Mouse (Mus musculus) fat pad, adult 2 months (tissue): ENCODE measurements around the gene Dpagt1.
"Not testable (repeated sequence)": the region's sequence is repeated elsewhere in the genome, so short reads cannot be mapped to it uniquely, and the experiment has no call there.

Experiments
- DNase-seq: peaks from one replicate; pipeline ENCODE4 v3.0.0-alpha.2; 2011; ENCODE audit warnings: low read depth, low spot score; ENCODE audit errors: extremely low read depth

Dpagt1 gene

GRCm38 (mm10) chr9:44318076-44318825 lies 7.6 kb upstream of the Dpagt1 start:
- no peak for DNase-seq

DNA sequence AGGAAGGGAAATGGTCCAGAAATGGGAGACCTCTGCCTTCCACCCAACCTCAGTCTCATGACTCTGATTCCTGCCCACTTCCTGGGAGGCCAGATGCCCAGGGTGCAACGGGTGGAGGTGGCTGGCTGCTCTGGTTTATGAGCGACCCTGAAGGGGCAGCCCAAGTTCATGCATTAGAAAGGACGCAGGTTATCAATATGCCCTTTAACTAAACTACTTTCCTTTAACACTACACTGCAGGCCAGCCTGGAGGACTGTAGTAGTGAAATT lies 7.1 kb upstream of the Dpagt1 start:
- DNase-seq: no peak

DNA sequence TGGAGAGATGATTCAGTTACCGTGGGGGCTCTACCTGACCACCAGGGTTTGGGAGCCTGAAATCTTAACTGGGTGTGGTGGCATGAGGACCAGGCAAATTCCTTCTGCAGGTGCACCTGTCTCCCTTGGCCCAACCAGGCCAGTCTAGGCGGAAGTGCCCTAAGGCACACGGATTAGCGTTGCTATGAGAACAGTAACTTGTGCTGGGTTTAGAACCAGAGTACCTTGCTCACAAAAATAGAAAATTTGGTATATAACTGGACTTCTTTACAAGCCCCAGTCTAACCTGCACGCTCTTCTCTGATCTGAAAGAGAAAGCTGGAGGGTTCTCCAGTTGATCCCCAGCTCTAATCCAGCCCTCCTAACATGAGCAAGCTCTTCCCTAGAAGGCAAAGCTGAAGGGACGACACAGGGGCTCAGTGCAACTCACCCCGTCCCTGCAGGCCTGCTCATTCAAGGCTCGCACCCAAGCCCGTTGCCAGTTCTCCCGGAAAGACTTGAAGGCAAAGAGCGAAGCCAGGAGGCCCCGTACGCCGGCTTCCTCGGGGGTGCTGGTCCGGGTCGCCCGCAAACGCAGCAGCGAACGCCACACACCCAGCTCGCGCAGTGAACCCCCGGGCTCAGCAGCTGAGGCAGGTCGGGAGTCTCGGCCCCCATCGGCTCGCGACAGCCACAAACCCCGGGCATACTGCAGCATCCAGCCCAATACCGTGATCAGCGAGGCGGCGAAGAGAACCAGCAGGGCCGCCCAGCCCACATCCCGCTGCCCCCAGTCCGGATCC lies 6.5 kb upstream of the Dpagt1 start:
- DNase-seq: no peak

DNA sequence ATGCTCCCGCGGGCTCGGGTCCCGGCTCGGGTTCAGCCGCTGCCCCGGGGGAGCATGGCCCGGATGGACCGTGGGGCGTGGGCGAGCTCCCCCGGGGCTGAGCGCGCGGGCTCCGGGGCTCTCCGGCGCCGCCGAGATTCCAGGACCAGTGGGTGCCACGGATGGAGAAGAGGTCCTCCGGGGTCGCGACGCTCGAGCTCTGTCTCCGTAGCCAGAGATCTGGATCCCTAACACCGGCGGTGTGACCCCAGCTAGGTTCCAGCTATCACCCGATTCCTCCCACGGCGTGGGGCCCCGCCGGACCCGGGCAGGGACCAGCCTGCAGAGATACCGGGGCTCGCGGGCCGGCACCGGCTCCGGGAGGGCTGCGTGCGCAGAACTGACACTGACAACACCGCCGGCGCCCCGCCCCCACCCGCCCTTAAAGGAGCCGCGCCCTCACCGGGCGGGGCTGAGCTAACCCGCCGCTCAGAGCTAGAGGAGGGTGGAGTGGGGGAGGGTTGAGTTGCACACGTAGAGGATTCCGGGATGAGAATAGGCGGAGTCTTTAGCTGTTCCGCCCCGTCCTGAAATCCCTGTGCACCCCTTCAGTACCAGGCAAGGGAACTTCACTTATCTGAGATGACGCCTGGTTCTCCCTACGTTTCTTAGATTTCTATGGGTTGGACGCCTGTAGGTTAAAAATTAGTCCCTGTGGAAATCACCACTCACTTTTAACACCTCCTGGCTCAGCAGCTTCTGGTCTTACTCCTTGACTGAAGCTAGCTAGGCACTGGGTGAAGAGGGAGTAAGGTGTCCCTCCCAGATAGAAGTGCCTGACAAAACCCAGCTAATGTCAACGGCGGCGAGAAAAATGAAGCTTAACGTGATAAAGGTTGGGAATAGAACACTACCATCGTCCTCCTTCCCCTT lies 5.7 kb upstream of the Dpagt1 start, which contains the start of gene C2cd2l:
C2cd2l (minus strand) TSS at position 399 of the 912 bp plus-strand sequence.
- peak; percentile 74 for DNase-seq

GRCm38 (mm10) chr9:44320799-44321133 lies 5.1 kb upstream of the Dpagt1 start:
- DNase-seq: no peak

- not testable (repeated sequence) for DNase-seq
Observed at GRCm38 (mm10) chr9:44323656-44324055, 2.2 kb upstream of the Dpagt1 start.

DNA sequence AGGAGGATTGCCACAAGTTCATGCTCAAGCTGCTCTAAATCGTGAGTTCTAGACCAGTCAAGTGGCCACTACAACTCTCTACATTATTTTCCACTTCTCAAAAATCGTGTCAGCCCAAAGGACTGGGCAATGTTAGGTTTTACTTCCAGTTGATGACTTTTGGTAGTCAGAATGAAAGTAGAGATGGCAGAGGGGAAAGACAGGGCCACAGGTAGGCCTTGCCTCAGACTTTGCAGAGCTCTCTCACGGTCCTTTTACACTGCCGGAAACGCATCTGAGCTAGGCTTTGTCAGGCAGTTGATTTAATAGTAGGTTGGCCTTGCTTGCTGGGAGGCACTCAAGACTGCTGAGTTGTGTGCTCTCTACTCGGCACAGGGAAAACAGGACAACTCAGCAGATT lies 1.7 kb upstream of the Dpagt1 start:
- DNase-seq: no peak

GRCm38 (mm10) chr9:44325032-44325767 lies 619 bp upstream of the Dpagt1 start:
- not testable (repeated sequence) for DNase-seq

DNA sequence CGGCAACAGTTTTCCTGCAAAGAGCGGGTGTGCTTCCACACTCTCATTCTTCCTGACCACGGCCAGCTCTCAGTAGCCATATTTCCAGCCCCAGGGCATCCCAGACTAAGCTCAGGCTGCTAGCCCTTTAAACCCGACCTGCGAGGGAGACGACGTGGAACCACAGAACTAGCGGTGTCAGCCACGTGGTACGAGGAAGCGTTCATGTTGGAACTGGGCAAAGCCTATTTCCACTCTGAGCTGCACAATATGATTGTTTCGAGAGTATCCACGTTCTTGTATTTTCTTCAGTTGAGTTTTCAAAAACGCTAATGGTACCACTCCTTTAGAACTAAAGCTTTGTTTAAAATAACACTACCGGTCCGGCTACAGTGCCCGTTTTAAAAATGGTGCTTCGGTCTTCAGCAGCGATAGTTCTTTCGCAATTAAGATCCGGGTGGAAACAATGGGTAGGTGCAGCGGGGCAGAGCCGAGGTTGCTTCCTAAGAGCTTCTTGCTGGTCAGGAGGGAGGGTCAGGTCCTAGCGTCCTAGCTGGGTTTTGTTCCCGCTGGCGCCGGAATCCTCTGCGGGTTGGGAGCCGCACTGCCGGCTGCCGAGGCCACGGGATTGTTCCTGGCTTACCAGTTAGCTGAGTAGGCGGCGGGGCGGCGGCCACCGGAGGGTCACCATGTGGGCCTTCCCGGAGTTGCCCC lies 698 bp downstream of the Dpagt1 start:
- peak; percentile 62 for DNase-seq

GRCm38 (mm10) chr9:44327064-44327711 lies 1.4 kb downstream of the Dpagt1 start:
- no peak for DNase-seq

- no peak for DNase-seq
Observed at GRCm38 (mm10) chr9:44327926-44328325, 2.1 kb downstream of the Dpagt1 start.

GRCm38 (mm10) chr9:44330736-44331135 lies 4.9 kb downstream of the Dpagt1 start:
- DNase-seq: no peak

DNA sequence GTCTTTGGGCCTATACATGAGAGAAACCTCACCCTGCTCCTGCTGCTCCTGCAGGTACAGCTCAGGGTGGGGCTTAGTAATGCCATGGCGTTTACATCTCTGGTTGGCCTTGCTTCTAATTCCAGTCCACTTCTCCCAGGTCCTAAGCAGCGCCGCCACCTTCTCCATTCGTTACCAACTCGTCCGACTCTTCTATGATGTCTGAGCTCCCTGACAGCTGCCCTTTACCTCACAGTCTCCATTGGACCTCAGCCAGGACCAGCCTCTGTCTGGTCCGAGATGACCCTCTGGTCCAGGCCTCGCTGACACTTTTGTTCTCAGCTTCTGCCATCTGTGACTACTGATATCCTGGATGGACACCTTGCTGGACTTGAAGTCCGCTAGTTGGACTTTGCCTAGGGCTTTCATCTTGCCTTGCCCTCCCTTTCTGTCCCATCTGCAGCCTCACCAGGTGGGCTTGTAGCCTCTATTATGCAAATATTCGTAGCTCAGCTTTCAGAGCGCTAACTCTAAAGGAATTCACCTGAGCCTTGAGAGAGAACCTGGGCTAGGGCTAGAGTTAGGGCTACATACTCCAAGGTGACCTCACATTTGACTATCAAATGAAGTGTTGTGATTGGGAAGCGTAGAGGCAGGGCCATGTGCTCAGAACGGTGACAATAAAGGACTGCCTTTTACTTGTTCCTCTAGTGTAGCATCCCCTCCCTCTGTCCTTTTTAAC lies 7.3 kb downstream of the Dpagt1 start:
- no peak for DNase-seq

DNA sequence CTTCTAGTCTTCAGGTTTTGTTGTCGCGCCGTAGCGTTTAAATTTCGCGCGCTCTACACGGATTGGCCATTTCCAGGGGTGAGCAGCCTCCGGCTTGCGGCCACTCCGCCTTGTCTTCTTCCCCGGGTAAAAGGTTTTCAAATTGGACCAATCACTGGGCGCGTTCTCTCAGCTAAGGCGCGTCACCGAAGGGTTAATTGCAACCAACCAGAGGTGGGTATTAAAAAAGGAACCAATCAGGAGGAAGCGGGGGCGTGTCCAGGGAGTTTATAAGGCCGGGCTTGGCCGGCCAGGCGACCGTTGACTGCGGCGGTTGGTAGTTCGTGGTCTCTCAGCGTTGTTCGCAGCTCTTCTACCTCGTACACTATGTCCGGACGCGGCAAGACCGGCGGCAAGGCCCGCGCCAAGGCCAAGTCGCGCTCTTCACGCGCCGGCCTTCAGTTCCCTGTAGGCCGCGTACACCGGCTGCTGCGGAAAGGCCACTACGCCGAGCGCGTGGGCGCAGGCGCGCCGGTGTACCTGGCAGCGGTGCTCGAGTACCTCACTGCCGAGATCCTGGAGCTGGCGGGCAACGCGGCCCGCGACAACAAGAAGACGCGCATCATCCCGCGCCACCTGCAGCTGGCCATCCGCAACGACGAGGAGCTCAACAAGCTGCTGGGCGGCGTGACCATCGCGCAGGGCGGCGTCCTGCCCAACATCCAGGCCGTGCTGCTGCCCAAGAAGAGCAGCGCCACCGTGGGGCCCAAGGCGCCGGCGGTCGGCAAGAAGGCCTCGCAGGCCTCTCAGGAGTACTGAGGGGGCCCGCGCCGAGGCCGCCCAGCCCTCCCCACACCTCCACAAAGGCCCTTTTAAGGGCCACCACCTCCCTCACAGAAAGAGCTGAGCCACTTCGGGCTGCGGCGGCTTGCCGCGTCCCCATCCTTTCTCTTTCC lies 8.8 kb downstream of the Dpagt1 start, which contains the start of gene H2afx:
H2afx (plus strand) TSS at position 299 of the 935 bp plus-strand sequence.
- DNase-seq: peak; percentile 96

DNA sequence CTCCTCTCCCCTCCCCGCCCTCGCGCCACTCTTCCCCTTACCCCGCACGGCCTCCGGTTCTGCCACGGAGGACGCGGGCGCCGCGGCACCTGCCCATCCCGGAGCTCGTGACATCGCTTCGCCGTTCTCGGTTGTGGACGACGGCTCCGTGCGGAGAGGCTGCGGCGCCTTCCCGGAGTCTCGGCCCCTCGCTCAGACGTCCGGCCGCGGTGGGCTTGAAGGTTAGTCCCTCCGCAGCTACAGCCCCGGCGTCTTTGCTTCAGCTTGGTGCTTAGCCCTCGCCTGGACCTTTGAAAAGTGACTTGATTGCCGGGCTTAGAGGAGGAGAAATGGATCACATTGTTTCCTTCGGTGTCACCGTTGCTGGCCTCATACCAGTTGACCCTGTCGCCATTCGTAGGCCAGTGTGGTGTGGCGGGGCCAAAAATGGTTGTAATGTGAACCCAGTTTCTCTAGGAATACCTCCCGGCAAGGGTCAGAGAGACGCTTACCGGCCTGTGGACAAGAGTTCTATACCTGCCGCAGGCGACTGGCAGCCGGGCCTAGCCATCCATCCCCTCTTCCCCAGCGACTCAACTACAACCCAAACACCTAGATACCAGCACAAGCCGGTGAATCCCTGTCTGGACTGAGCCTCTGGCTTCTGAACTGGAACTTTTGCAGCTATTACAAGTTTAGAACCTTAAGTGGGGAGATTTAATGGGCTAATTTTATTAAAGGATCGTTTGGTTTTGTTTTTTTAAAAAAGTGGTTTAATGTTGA lies 9.7 kb downstream of the Dpagt1 start:
- DNase-seq: no peak

- no peak for DNase-seq
Observed at GRCm38 (mm10) chr9:44336093-44336406, 10.2 kb downstream of the Dpagt1 start.

DNA sequence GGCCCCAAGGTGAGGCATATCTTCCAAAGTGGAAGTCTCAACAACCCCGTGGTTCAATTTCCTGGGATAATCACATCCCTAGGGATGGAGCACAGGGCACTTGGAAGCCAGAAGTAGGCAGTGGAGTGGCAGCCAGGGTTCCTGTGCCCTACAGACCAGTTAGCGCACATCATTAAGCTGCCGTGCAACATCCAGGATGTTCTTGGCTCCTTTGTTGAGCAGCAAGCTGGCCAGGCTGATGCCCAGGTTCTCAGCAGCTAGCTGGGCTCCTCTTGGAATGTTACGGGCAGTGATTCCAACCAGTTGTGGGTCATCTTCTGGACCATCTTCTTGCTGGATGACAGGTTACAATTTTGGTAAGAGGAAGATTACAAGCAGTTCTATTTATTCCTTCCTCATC lies 10.7 kb downstream of the Dpagt1 start:
- DNase-seq: not testable (repeated sequence)
